Comparison of ENCODE assay signal across 8 mouse cellular contexts in the genomic region with DNA sequence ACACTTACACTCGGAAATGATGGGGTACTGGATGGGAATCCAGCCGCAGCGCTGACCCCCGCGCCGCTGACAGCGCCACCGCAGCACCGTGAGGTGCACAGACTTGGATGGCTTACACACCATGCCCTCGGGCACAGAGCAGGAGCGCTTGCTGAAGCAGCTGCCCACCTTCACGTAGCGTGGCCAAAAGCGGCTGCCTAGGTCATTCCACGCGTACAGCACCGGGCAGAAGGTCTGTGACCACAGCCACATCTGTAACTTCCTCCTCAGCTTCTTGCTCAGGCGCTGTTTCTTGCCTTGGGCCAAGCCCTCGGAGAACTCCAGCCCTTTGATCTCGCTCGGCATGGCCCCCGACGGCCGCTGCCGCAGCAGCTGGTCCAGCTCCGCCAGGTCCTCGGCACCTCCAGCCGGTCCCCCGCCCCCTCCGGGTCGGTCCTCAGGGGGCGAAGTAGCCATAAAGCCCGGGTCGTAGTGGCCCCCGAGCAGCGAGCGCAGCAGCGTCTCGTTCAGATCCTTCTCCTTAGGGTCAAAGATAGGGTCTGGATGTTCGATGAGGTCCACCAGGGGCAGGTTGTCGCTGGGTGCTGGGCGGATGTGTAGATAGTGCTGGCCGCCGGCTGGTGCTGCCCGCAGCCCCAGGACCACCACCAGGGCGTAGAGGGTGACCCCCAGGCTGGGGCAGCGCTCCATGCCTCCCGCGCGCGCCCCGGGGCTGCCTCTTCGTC. TPM values are rescaled to one million over a fixed set of nuclear protein-coding genes. Genes with fewer than 3 reads are reported as not detected.
DNase-seq lines count a peak whose midpoint lies in the region; ATAC-seq and TF ChIP-seq lines count a peak whose summit lies in the region.

No protein-coding gene starts in this region.

- H3K27me3 ChIP-seq in spleen, adult 2 months (ENCODE audit: control insufficient read depth, insufficient read depth, low read length): peaks cover 36% of the 10 kb centered on the region
- peaks cover 10% of the 10 kb centered on the region for H3K27me3 ChIP-seq in heart, embryonic 14.5 days (ENCODE audit: control insufficient read depth, insufficient read depth, low read length)
- no peaks in the 10 kb centered on the region for H3K27me3 ChIP-seq in midbrain, embryonic 15.5 days (replicated peaks)

- H3K9me3 ChIP-seq in heart, embryonic 14.5 days (ENCODE audit: control insufficient read depth, low read length): 0 out of 2 replicates have a peak, but pooled peaks cover under 1% of the 10 kb centered on the region
- no peaks in the 10 kb centered on the region for H3K9me3 ChIP-seq in midbrain, embryonic 15.5 days

- H3K9ac ChIP-seq in heart, embryonic 14.5 days (ENCODE audit: low read length): peak overlapping the region; percentile 73
- peak overlapping the region; percentile 52 for H3K9ac ChIP-seq in midbrain, embryonic 15.5 days

- ATAC-seq in heart, embryonic 14.5 days (ENCODE audit: insufficient number of reproducible peaks, insufficient read depth, low FRiP score, low read depth): no peak
- peak; percentile 4; the same call in 1 of the 2 replicates for ATAC-seq in midbrain, embryonic 15.5 days (replicated peaks)

- peak; percentile 8 for DNase-seq in adrenal gland, postnatal 25 days
- DNase-seq in adrenal gland, adult 2 months: no peak
- no peak for DNase-seq in spleen, adult 2 months (ENCODE audit: low read depth in 1 of 2, low spot score in 2 of 2)
- no peak for DNase-seq in spleen, adult 12 weeks (ENCODE audit: low spot score)
- DNase-seq in layer of hippocampus, postnatal 36 days: peak; percentile 11 to 12
- DNase-seq in thymus, postnatal 0 days (ENCODE audit: low spot score): peak; percentile 16

- H3K4me3 ChIP-seq in spleen, adult 2 months (ENCODE audit: extremely low read depth, insufficient read depth, insufficient read length): peak overlapping the region; percentile 27; the same call in 1 of the 2 replicates
- peak overlapping the region; percentile 64 to 67 for H3K4me3 ChIP-seq in heart, embryonic 14.5 days (ENCODE audit: control insufficient read depth in 1 of 2, insufficient read depth in 1 of 2, low read depth in 1 of 2, low read length in 2 of 2)
- peak overlapping the region; percentile 62 for H3K4me3 ChIP-seq in midbrain, embryonic 15.5 days

- H3K27ac ChIP-seq in spleen, adult 2 months (ENCODE audit: insufficient read depth, low read length): no peak overlapping the region
- H3K27ac ChIP-seq in heart, embryonic 14.5 days (replicated peaks in 1 of 2; ENCODE audit: control insufficient read depth in 1 of 2, insufficient read depth in 1 of 2, low read depth in 2 of 2, low read length in 2 of 2): peak overlapping the region; percentile 30 to 61; a peak in 2 of 4 replicates
- peak overlapping the region; percentile 91 for H3K27ac ChIP-seq in midbrain, embryonic 15.5 days

- H3K36me3 ChIP-seq in spleen, adult 2 months (ENCODE audit: control insufficient read depth, insufficient read depth, low read length): no peaks in the 10 kb centered on the region
- no peaks in the 10 kb centered on the region for H3K36me3 ChIP-seq in heart, embryonic 14.5 days (ENCODE audit: control insufficient read depth, insufficient read depth, low read length)
- no peaks in the 10 kb centered on the region for H3K36me3 ChIP-seq in midbrain, embryonic 15.5 days (replicated peaks)

- peak overlapping the region; percentile 91 for H3K4me2 ChIP-seq in heart, embryonic 14.5 days (ENCODE audit: low read length)
- peak overlapping the region; percentile 90 for H3K4me2 ChIP-seq in midbrain, embryonic 15.5 days

- H3K4me1 ChIP-seq in spleen, adult 2 months (ENCODE audit: control insufficient read depth, insufficient read depth, insufficient read length): peaks cover 10% of the 10 kb centered on the region; the same call in 1 of the 2 replicates
- H3K4me1 ChIP-seq in heart, embryonic 14.5 days (ENCODE audit: control insufficient read depth in 2 of 2, insufficient read depth in 2 of 2, low read length in 2 of 2): peaks cover 13 to 26% of the 10 kb centered on the region in 2 experiments
- H3K4me1 ChIP-seq in midbrain, embryonic 15.5 days: peaks cover 34% of the 10 kb centered on the region

- TF ChIP-seq CTCF in spleen, adult 2 months (IDR thresholded peaks at IDR 0.05; ENCODE audit: extremely low read depth, insufficient read depth, insufficient read length, insufficient replicate concordance): no peak

- WGBS in spleen, adult 2 months: 5% methylated on average over 53 of the region's 53 CpGs
- WGBS in heart, embryonic 14.5 days: under 1% methylated on average over 47 of the region's 53 CpGs
- WGBS in midbrain, embryonic 15.5 days: under 1% methylated on average over 53 of the region's 53 CpGs

- TF ChIP-seq POLR2A in spleen, adult 2 months (IDR thresholded peaks at IDR 0.05; ENCODE audit: low read depth, low read length): no peak

RNA-seq across cellular contexts. Expression of a gene that starts 0.6 kb away (rescaled TPM):
- total RNA-seq in adrenal gland, postnatal 25 days (2021): 0.90 TPM in 1 of 2 replicates, not detected in the other
- under 1 TPM; 0.21 to 0.37 TPM for total RNA-seq in adrenal gland, adult 2 months (2021)
- 1.2 and 2.1 TPM in 2 replicates for polyA plus RNA-seq in adrenal gland, adult 2 months (2012; rRNA removed)
- polyA plus RNA-seq in spleen, adult 2 months (2012; rRNA removed): 0.30 and 1.3 TPM in 2 replicates
- 0.35 and 0.88 TPM in 2 replicates for polyA plus RNA-seq in heart, embryonic 14.5 days (2014; fragmentation: Nextera tagmentation; extraction: Ambion mirVana)
- total RNA-seq in layer of hippocampus, postnatal 36 days (2021): 10 to 100 TPM in 1 of 2 experiments, 1 to 10 TPM in 1; 9.5 to 10.4 TPM
- polyA plus RNA-seq in midbrain, embryonic 15.5 days (2015; fragmentation: Nextera tagmentation; extraction: Ambion mirVana): 3.6 and 3.8 TPM in 2 replicates
- polyA plus RNA-seq in thymus, postnatal 0 days (2015; fragmentation: Nextera tagmentation; extraction: Ambion mirVana): 0.08 and 0.16 TPM in 2 replicates

Comparison
In these comparisons a context has a peak if more than half of its experiments do, and no peak if none do; other contexts are left out.
1. DNase-seq: peak in adrenal gland, postnatal 25 days (single experiment), layer of hippocampus, postnatal 36 days (2 of 2) and thymus, postnatal 0 days (single experiment); none in adrenal gland, adult 2 months (single experiment), spleen, adult 2 months (0 of 2) and spleen, adult 12 weeks (single experiment).
2. Peak in every context shown above with its lines, with median percentiles within 50 percentile points of each other: H3K4me3 ChIP-seq.